Mouse (Mus musculus) lung, embryonic 16.5 days (tissue): Measurements from ENCODE around the gene Vsx1. TPM values are rescaled to one million over a fixed set of nuclear protein-coding genes. Genes with fewer than 3 reads are reported as not detected.

Source experiments
- ATAC-seq: fragments of 200-750 bp; cut with Nextera tagmentation; 2 replicates; pipeline ENCODE4 v1.8.0; 2017; ENCODE audit warnings: low read depth, mild to moderate bottlenecking, moderate library complexity
- H3K27ac ChIP-seq: fragments of 300-500 bp; sonication (generic); 2 replicates; pipeline ENCODE4 v1.5.1; 2014; ENCODE audit warnings: mild to moderate bottlenecking, control low read depth, low read length
- H3K27me3 ChIP-seq: fragments of 300-500 bp; sonication (generic); 2 replicates; pipeline ENCODE4 v1.6.1; 2014; ENCODE audit warnings: low read depth, low read length, mixed read lengths; ENCODE audit not compliant: control insufficient read depth, insufficient read depth
- H3K36me3 ChIP-seq: fragments of 300-500 bp; sonication (generic); 2 replicates; pipeline ENCODE4 v1.6.1; 2014; ENCODE audit warnings: low read length; ENCODE audit not compliant: control insufficient read depth, insufficient read depth
- H3K4me1 ChIP-seq: fragments of 300-500 bp; sonication (generic); replicated peaks from 2 replicates; pipeline ENCODE4 v1.6.1; 2014; ENCODE audit warnings: low read length, mixed read lengths; ENCODE audit not compliant: control insufficient read depth, insufficient read depth
- H3K4me2 ChIP-seq: fragments of 300-500 bp; sonication (generic); 2 replicates; pipeline ENCODE4 v1.6.1; 2014; ENCODE audit warnings: low read depth, low read length, control low read depth
- H3K4me3 ChIP-seq: fragments of 300-500 bp; sonication (generic); 2 replicates; pipeline ENCODE4 v1.5.1; 2014; ENCODE audit warnings: mild to moderate bottlenecking, low read length, control low read depth
- H3K9ac ChIP-seq: fragments of 300-500 bp; sonication (generic); 2 replicates; pipeline ENCODE4 v1.6.1; 2014; ENCODE audit warnings: low read length, control low read depth
- H3K9me3 ChIP-seq: fragments of 300-500 bp; sonication (generic); 2 replicates; pipeline ENCODE4 v1.6.1; 2016; ENCODE audit warnings: low read length; ENCODE audit not compliant: control insufficient read depth
- WGBS: fragments of 180-500 bp; shearing (Covaris S2); extraction: QIAGEN DNeasy Blood & Tissue Kit; methylation state at CpG from one replicate; pipeline ENCODE4 v1.1.7; 2014; 5-methylcytosine and 5-hydroxymethylcytosine counted together
- polyA plus RNA-seq: library from polyadenylated mRNA; unstranded; fragments of >200 nt; fragmentation: Nextera tagmentation; extraction: Ambion mirVana; gene quantifications from 2 replicates; pipeline ENCODE4 v1.2.1, GENCODE M21; 2015

Vsx1 gene
- polyA plus RNA-seq, 1 experiment from 2014 or later: not detected

- no peaks in the 10 kb centered on the region for H3K36me3 ChIP-seq
- WGBS: 13% methylated on average over 7 of the region's 7 CpGs
- no peak overlapping the region for H3K4me3 ChIP-seq
- no peak overlapping the region for H3K4me2 ChIP-seq
- 0 out of 2 replicates have a peak, but pooled peaks cover 3% of the 10 kb centered on the region for H3K4me1 ChIP-seq
- no peaks in the 10 kb centered on the region for H3K9me3 ChIP-seq
- no peak overlapping the region for H3K27ac ChIP-seq
- H3K9ac ChIP-seq: no peak overlapping the region
- ATAC-seq: no peak
- H3K27me3 ChIP-seq: no peaks in the 10 kb centered on the region
Observed at GRCm38 (mm10) chr2:150650511-150651074, 38.6 kb downstream of the Vsx1 start.

GRCm38 (mm10) chr2:150648300-150648895 lies 40.8 kb downstream of the Vsx1 start:
- Histone ChIP-seq H3K4me2 (no peak overlapping the region), H3K4me1 (0 out of 2 replicates have a peak, but pooled peaks cover 3% of the 10 kb centered on the region), H3K9me3 (no peaks in the 10 kb centered on the region), H3K27me3 (no peaks in the 10 kb centered on the region), H3K36me3 (no peaks in the 10 kb centered on the region), H3K9ac (no peak overlapping the region), H3K4me3 (no peak overlapping the region), H3K27ac (no peak overlapping the region)
- no peak for ATAC-seq
- 52% methylated on average over 13 of the region's 13 CpGs for WGBS

GRCm38 (mm10) chr2:150647681-150648299 lies 41.4 kb downstream of the Vsx1 start:
- Histone ChIP-seq H3K9ac (no peak overlapping the region), H3K36me3 (no peaks in the 10 kb centered on the region), H3K9me3 (no peaks in the 10 kb centered on the region), H3K27ac (no peak overlapping the region), H3K27me3 (no peaks in the 10 kb centered on the region), H3K4me1 (0 out of 2 replicates have a peak, but pooled peaks cover 3% of the 10 kb centered on the region), H3K4me2 (no peak overlapping the region), H3K4me3 (no peak overlapping the region)
- no peak for ATAC-seq
- 72% methylated on average over 14 of the region's 14 CpGs for WGBS

GRCm38 (mm10) chr2:150646411-150647121 lies 42.6 kb downstream of the Vsx1 start:
- no peak for ATAC-seq
- Histone ChIP-seq H3K27me3 (no peaks in the 10 kb centered on the region), H3K4me1 (0 out of 2 replicates have a peak, but pooled peaks cover 3% of the 10 kb centered on the region), H3K4me3 (no peak overlapping the region), H3K9me3 (no peaks in the 10 kb centered on the region), H3K9ac (no peak overlapping the region), H3K36me3 (no peaks in the 10 kb centered on the region), H3K4me2 (no peak overlapping the region), H3K27ac (no peak overlapping the region)
- WGBS: 73% methylated on average over 8 of the region's 8 CpGs

GRCm38 (mm10) chr2:150645225-150645624 lies 43.9 kb downstream of the Vsx1 start:
- 83% methylated on average over 4 of the region's 4 CpGs for WGBS
- no peak for ATAC-seq
- no peaks in the 10 kb centered on the region for H3K36me3 ChIP-seq

GRCm38 (mm10) chr2:150643726-150644415 lies 45.3 kb downstream of the Vsx1 start:
- WGBS: 74% methylated on average over 8 of the region's 8 CpGs
- H3K27me3 ChIP-seq: no peaks in the 10 kb centered on the region
- no peak overlapping the region for H3K4me2 ChIP-seq
- no peak for ATAC-seq
- H3K4me3 ChIP-seq: no peak overlapping the region
- no peaks in the 10 kb centered on the region for H3K4me1 ChIP-seq
- H3K36me3 ChIP-seq: no peaks in the 10 kb centered on the region
- H3K9ac ChIP-seq: no peak overlapping the region
- H3K9me3 ChIP-seq: no peaks in the 10 kb centered on the region
- H3K27ac ChIP-seq: no peak overlapping the region

More at GRCm38 (mm10) chr2:150645225-150645624, 43.9 kb downstream of the Vsx1 start:
- Histone ChIP-seq H3K9ac (no peak overlapping the region), H3K4me2 (no peak overlapping the region), H3K4me3 (no peak overlapping the region), H3K27ac (no peak overlapping the region), H3K4me1 (no peaks in the 10 kb centered on the region), H3K9me3 (no peaks in the 10 kb centered on the region), H3K27me3 (no peaks in the 10 kb centered on the region)

- H3K4me1 ChIP-seq: no peaks in the 10 kb centered on the region
- 62% methylated on average over 1 of the region's 1 CpGs for WGBS
- no peak overlapping the region for H3K9ac ChIP-seq
- H3K36me3 ChIP-seq: no peaks in the 10 kb centered on the region
- H3K4me2 ChIP-seq: no peak overlapping the region
- H3K4me3 ChIP-seq: no peak overlapping the region
- ATAC-seq: no peak
- no peak overlapping the region for H3K27ac ChIP-seq
- H3K27me3 ChIP-seq: no peaks in the 10 kb centered on the region
- H3K9me3 ChIP-seq: no peaks in the 10 kb centered on the region
Observed at GRCm38 (mm10) chr2:150643166-150643565, 46.0 kb downstream of the Vsx1 start.

- H3K4me2 ChIP-seq: no peak overlapping the region
- H3K36me3 ChIP-seq: no peaks in the 10 kb centered on the region
- no peaks in the 10 kb centered on the region for H3K9me3 ChIP-seq
- no peak overlapping the region for H3K27ac ChIP-seq
- no peak for ATAC-seq
- no peaks in the 10 kb centered on the region for H3K4me1 ChIP-seq
- 44% methylated on average over 2 of the region's 2 CpGs for WGBS
- H3K4me3 ChIP-seq: no peak overlapping the region
- no peak overlapping the region for H3K9ac ChIP-seq
- no peaks in the 10 kb centered on the region for H3K27me3 ChIP-seq
Observed at GRCm38 (mm10) chr2:150638370-150638733, 50.8 kb downstream of the Vsx1 start.
